ENCODE assay signal across 15 mouse cellular contexts in genomic region chr6:51641965-51642364, GRCm38 (mm10).
DNase-seq lines count a peak whose midpoint lies in the region; ATAC-seq lines count a peak whose summit lies in the region.
"Had no signal": no experiment of that assay in that cellular context is flagged by ENCODE, and none has a peak within 500 bp of the region (broad histone marks: within the 10 kb centered on the region; RNA-seq: fewer than 3 reads in every experiment).

No protein-coding gene starts in this region.

- H3K4me1 ChIP-seq in heart, embryonic 12.5 days (replicated peaks) = peaks cover 7% of the 10 kb centered on the region; the same call in 1 of the 2 replicates
- H3K4me1 ChIP-seq: limb, embryonic 12.5 days had no signal

- H3K9ac ChIP-seq in heart, embryonic 12.5 days = no peak overlapping the region
- H3K9ac ChIP-seq: heart, embryonic 13.5 days; limb, embryonic 12.5 days; neural tube, embryonic 13.5 days had no signal

- no peak overlapping the region for H3K4me2 ChIP-seq in heart, embryonic 12.5 days
- H3K4me2 ChIP-seq: heart, embryonic 13.5 days; limb, embryonic 12.5 days; neural tube, embryonic 13.5 days had no signal

- DNase-seq in heart, postnatal 10 days = peak; percentile 21 to 32
- peak; percentile 60 for DNase-seq in 3T3-L1 (ENCODE audit: low read depth, low spot score)
- DNase-seq in adrenal gland, postnatal 10 days = peak; percentile 72
- peak; percentile 84 for DNase-seq in lung, postnatal 10 days
- DNase-seq in right cerebral cortex, postnatal 14 days = no peak
- DNase-seq in urinary bladder, postnatal 10 days (ENCODE audit: low spot score) = no peak
- no peak for DNase-seq in left cerebral cortex, postnatal 4 days
- DNase-seq: cerebellum, postnatal 25 days; right cerebral cortex, postnatal 25 days had no signal

- no peaks in the 10 kb centered on the region for H3K27me3 ChIP-seq in heart, embryonic 12.5 days (replicated peaks)
- H3K27me3 ChIP-seq: heart, embryonic 13.5 days; limb, embryonic 12.5 days; neural tube, embryonic 13.5 days had no signal

- no peak overlapping the region for H3K4me3 ChIP-seq in heart, embryonic 12.5 days
- H3K4me3 ChIP-seq: heart, embryonic 13.5 days; limb, embryonic 12.5 days; midbrain, embryonic 10.5 days; neural tube, embryonic 13.5 days had no signal

- no peaks in the 10 kb centered on the region for H3K9me3 ChIP-seq in heart, embryonic 12.5 days (replicated peaks)
- H3K9me3 ChIP-seq: heart, embryonic 13.5 days; limb, embryonic 12.5 days; midbrain, embryonic 10.5 days; neural tube, embryonic 13.5 days had no signal

- H3K36me3 ChIP-seq in heart, embryonic 12.5 days = no peaks in the 10 kb centered on the region
- H3K36me3 ChIP-seq: heart, embryonic 13.5 days; limb, embryonic 12.5 days; midbrain, embryonic 10.5 days; neural tube, embryonic 13.5 days had no signal

- intact Hi-C loops in heart, postnatal 10 days (cut with DNase I) = no loop called here
- intact Hi-C loops in left cerebral cortex, postnatal 4 days (cut with DNase I) = no loop called here

- no peak for ATAC-seq in heart, embryonic 12.5 days (ENCODE audit: insufficient number of reproducible peaks, low FRiP score)
- ATAC-seq: hindbrain, postnatal 0 days had no signal

- WGBS in heart, embryonic 12.5 days = 65% methylated on average over 5 of the region's 5 CpGs

- H3K27ac ChIP-seq in heart, embryonic 12.5 days (ENCODE audit: poor library complexity, severe bottlenecking) = no peak overlapping the region
- H3K27ac ChIP-seq: heart, embryonic 13.5 days; hindbrain, postnatal 0 days; limb, embryonic 12.5 days; midbrain, embryonic 10.5 days; neural tube, embryonic 13.5 days had no signal

Comparison
In these comparisons a context has a peak if more than half of its experiments do, and no peak if none do; other contexts are left out.
1. DNase-seq: peak in heart, postnatal 10 days (2 of 2), 3T3-L1 (single experiment), adrenal gland, postnatal 10 days (single experiment) and lung, postnatal 10 days (single experiment); none in right cerebral cortex, postnatal 14 days (single experiment), urinary bladder, postnatal 10 days (single experiment) and left cerebral cortex, postnatal 4 days (single experiment).